Mouse (Mus musculus): ENCODE measurements around the gene Mtrex. TPM values are rescaled to one million over a fixed set of nuclear protein-coding genes. Genes with fewer than 3 reads are reported as not detected.

The Mtrex gene
- total RNA-seq, 2 experiments from 2014 or later: 46.3 to 49.2 TPM

DNA sequence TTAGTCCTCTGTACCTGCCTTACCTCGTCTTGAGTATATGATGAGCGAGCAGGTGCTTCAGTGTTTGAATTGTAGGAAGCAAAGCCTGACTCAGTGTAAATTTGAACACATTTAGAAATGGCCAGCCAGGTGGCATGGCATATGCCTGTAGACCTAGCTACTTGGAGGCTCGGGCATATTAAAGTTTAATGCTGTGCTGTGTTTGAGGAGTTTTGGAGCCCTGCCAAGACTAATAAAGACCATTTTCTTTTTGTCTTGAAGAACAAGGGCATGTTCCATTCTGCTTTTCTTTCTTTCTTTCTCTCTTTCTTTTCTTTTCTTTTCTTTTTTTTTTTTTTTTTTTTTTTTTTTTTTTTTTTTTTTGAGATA lies 93.3 kb downstream of the Mtrex start:
- no peak for TF ChIP-seq CTCF (conservative IDR thresholded peaks at IDR 0.05)
- no peak for DNase-seq (ENCODE audit: low spot score in 2 of 2)
- Histone ChIP-seq H3K27ac (no peak overlapping the region), H3K4me3 (no peak overlapping the region)

DNA sequence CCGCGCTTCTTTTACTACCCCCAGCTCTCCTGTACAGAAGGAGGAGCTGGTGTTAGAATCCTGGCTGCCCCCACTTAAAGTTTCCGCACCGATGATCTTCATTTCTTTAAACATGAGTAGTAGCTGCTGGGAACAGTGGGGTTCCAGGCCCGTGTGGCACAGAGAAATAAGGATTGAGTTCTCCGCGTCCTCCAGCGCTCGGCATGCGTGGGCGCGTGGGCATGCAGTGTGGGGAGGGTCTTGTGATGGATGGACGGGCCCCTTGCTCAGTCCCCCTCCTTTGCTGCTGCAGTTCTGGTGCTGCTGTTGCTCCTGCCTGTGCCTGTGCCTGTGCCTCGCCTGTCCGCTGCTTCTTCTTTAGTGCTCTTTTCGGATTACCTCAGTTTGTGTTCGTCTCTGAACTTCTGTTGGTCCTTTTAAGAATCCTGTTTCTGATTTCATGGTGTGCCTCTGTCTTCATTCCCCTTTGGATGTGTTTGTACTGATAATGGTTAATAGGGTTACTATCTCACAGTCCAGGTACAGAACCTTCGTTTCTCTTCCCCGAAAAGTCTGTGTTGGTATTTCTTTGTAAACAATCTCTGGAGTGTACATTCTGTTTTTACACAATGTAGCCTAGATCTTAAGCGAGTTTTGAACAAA lies 93.8 kb downstream of the Mtrex start:
- no peak for TF ChIP-seq CTCF (conservative IDR thresholded peaks at IDR 0.05)
- H3K27ac ChIP-seq: peak overlapping the region; percentile 33; the same call in 1 of the 2 replicates
- peak overlapping the region; percentile 35; the same call in 1 of the 2 replicates for H3K4me3 ChIP-seq
- no peak for DNase-seq (ENCODE audit: low spot score in 2 of 2)

DNA sequence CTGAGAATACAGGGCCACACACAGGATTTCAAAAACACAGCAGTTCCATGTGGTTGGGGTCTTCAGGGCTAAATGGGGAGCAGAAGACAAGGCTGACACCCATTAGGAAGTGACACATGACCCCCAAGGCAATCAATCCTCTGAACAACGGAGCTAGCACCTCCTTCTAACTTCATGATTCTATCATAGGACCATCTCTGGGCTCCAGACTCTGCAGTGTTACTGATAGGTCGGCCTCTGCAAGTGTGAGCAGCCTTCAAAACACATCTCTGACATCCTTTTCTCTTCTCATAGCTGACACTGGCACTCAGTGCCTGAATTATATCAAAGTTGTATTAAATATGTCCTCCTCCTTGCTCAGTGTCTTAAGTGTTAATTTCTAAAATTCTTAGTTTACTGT lies 94.6 kb downstream of the Mtrex start:
- no peak for DNase-seq (ENCODE audit: low spot score in 2 of 2)
- no peak overlapping the region for H3K4me3 ChIP-seq
- no peak overlapping the region for H3K27ac ChIP-seq
- TF ChIP-seq CTCF (conservative IDR thresholded peaks at IDR 0.05): no peak

DNA sequence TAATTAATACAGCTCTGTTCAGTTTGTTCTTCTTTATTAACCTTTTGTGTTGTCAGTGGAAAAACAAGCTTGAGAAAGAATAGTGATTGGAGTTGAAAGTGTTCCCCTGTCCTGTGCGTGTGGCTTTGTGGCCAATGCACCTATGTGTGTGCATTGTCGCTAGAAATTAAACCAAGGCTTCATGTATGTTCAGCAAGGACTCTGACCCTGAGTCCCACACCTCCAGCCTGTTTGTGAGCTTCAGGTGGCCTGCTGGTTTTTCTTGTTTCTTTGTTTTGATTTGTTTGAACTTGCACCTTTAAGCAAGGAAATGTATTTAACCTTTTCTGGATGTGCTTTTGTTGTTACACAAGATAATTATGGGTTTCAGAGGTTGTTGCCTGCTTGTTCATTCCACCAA lies 97.6 kb downstream of the Mtrex start:
- TF ChIP-seq CTCF (conservative IDR thresholded peaks at IDR 0.05): no peak
- no peak for DNase-seq (ENCODE audit: low spot score in 2 of 2)
- Histone ChIP-seq H3K27ac (no peak overlapping the region), H3K4me3 (no peak overlapping the region)

DNA sequence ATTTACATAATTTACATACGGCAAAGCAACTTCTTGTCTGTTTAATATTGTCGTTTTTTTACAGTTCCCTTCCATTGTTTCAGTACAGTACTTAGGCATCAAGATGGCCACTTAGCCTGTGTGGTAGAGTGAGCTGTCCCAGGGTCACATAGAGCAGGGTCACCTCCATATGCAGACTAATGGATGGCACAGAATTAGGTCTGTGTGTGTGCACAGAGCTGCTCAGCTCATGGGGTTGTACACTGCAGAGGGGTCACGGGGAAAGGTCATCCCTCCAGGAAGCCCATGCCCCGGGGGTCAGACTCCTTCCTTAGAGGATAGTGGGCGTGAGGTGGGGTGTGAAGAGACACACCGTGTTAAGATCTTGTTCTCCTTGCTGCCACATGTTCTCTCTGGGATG lies 101.7 kb downstream of the Mtrex start:
- H3K4me3 ChIP-seq: no peak overlapping the region
- H3K27ac ChIP-seq: no peak overlapping the region
- DNase-seq (ENCODE audit: low spot score in 2 of 2): no peak
- no peak for TF ChIP-seq CTCF (conservative IDR thresholded peaks at IDR 0.05)

DNA sequence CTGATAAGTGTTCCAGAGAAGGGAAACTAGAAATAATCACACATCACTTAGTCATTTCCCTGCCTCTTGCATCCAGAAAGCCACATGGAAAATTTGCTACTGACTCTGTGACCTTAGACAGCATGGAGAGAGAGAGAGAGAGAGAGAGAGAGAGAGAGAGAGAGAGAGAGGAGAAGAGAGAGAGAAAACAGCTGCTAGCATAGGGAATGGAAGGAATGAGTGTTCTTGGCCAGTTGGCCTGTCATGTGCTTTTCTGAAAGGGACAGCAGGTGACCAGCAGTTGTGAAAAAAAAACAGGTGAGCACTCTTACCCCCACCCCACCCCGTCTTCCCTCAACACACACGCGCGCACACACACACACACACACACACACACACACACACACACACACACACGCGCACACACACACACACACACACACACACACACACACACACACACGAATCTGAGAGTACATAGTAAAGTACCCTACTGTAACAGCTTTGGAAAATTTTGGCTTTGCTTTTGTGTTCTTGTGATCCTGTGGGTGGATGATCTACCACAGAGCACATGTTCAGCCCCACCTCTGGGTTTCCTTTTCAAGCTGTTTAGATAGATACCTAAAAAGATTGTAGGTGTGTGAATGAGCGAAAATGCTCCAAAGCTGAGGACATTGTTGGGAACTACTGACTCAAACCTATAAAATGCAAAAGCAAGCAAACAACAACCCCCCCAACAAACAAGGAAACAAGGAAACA lies 103.1 kb downstream of the Mtrex start:
- DNase-seq (ENCODE audit: low spot score in 2 of 2): no peak
- no peak for TF ChIP-seq CTCF (conservative IDR thresholded peaks at IDR 0.05)
- H3K4me3 ChIP-seq: no peak overlapping the region
- no peak overlapping the region for H3K27ac ChIP-seq

DNA sequence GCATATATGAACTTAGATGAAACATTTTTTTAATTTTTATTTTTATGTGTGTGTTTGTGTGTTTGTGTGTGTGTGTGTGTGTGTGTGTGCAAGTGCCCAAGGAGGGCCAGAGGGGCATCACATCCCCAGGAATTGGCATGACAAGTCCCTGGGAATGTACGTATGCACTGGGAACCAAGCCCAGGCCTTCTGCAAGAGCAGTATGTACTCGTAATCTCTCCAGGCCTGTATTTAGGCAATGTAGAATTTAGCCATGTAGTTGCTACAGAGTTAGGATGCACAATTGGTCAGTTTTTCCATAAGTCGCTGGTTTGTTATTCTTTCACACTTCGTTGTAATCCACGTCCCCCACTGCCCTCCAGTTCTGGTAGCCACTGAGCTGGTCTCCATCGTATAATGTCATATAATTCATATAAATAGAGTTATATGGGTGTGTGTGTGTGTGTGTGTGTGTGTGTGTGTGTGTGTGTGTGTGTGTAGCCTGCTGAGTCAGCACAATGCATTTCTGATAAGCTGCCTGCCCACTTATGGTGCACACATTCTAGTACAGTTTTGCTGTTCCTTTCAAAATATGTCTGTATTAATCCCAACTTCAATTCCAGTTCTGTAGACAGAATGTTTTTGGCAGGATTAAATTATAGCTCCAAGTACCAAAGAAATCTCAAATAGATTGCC lies 103.8 kb downstream of the Mtrex start:
- H3K27ac ChIP-seq: peak overlapping the region; percentile 57; the same call in 1 of the 2 replicates
- DNase-seq (ENCODE audit: low spot score in 2 of 2): no peak
- TF ChIP-seq CTCF (conservative IDR thresholded peaks at IDR 0.05): no peak
- H3K4me3 ChIP-seq: no peak overlapping the region

DNA sequence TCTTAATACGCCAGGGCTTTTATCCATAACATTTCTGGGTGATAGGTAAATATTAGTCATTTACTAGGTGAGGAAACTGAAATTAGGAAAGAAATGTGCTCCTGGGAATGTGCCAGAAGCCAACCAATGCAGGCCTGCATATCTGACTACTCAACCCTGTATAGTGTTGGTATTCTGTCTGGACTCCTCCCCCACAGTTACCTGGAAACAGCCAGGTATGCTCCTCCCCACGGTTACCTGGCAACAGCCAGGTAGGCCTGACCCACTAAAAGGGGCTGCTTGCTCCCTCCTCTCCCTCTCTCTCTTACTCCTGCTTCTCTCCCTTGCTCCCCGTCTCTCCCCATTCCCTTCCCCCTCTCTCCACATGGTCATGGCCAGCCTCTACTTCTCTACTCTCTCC lies 104.8 kb downstream of the Mtrex start:
- no peak for DNase-seq (ENCODE audit: low spot score in 2 of 2)
- H3K4me3 ChIP-seq: no peak overlapping the region
- TF ChIP-seq CTCF (conservative IDR thresholded peaks at IDR 0.05): no peak
- no peak overlapping the region for H3K27ac ChIP-seq

DNA sequence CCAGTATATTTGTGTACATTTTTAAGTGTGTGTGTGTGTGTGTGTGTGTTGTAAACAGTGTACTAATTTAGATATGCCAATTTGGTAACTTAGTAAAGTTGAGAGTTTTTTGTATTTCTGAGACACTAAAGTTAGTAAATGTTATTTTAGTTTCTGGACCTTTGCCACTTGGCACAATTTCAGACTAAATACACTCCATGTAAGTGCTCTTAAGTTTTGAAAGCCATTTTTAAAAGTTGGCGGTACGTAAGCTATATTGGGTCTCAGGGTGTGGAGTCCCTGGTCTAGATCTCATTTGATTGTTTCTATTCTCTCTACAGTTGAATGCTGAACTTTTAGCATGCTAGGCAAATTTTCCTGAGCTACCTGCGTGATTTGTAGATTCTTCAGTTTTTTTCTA lies 109.1 kb downstream of the Mtrex start:
- no peak overlapping the region for H3K27ac ChIP-seq
- no peak for DNase-seq (ENCODE audit: low spot score in 2 of 2)
- TF ChIP-seq CTCF (conservative IDR thresholded peaks at IDR 0.05): no peak
- H3K4me3 ChIP-seq: no peak overlapping the region

Other genes with a start within 250 kb of the Mtrex start
- gene Plpp1, start 126.6 kb downstream of the Mtrex start, total RNA-seq (2021): 10 to 100 TPM; 30.4 to 30.8 TPM
- gene Dhx29, start 56 bp upstream of the Mtrex start, total RNA-seq (2021): 10 to 100 TPM; 23.5 to 26.0 TPM
- 1 to 10 TPM; 6.3 to 7.4 TPM for gene Ccno, start 60.4 kb upstream of the Mtrex start, total RNA-seq (2021)
- gene Mcidas, start 66.4 kb upstream of the Mtrex start, total RNA-seq (2021): under 1 TPM; 0.25 to 0.74 TPM
- under 1 TPM in 1 of 2 experiments, not detected in 1; 0.37 TPM for gene Cdc20b, start 107.7 kb upstream of the Mtrex start, total RNA-seq (2021)
- 1 to 10 TPM; 7.4 to 9.2 TPM for gene Gpx8, start 119.0 kb upstream of the Mtrex start, total RNA-seq (2021)
- not detected for gene Gzma, start 173.6 kb upstream of the Mtrex start, total RNA-seq (2021)

Data from layer of hippocampus, adult 2 months (tissue).